Mouse (Mus musculus): Measurements from ENCODE around the gene Drd1.

Gene Drd1

GRCm38 (mm10) chr13:54073066-54073465, 17.6 kb upstream of the Drd1 start:
- DNase-seq (ENCODE audit: low spot score in 2 of 2) = no peak

GRCm38 (mm10) chr13:54072526-54073057, 17.1 kb upstream of the Drd1 start:
- DNase-seq (ENCODE audit: low spot score in 2 of 2) = no peak

- peak; percentile 78 to 80 for DNase-seq (ENCODE audit: low spot score in 2 of 2)
Observed at GRCm38 (mm10) chr13:54071606-54072331, 16.3 kb upstream of the Drd1 start, which contains the start of gene Sfxn1. Sfxn1 (plus strand) TSS chr13:54071869.

DNA sequence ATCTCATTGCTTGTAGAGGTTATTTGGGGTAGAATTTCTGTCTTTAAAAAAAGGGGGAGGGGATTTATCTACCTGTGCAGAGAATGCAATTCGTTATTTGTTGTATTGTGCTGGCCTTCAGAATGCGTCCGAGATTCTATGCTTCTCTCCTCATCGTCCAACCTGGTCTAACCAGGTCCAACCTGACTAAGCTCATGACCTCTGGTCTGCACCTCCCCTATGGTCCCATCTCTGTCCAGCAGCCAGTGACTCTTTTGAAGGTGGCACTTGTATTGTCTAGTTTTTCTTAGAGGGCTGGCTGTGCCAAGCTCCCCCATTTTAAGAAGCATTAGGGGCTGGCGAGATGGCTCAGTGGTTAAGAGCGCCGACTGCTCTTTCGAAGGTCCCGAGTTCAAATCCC, 15.5 kb upstream of the Drd1 start:
- DNase-seq (ENCODE audit: low spot score in 2 of 2) = no peak

DNA sequence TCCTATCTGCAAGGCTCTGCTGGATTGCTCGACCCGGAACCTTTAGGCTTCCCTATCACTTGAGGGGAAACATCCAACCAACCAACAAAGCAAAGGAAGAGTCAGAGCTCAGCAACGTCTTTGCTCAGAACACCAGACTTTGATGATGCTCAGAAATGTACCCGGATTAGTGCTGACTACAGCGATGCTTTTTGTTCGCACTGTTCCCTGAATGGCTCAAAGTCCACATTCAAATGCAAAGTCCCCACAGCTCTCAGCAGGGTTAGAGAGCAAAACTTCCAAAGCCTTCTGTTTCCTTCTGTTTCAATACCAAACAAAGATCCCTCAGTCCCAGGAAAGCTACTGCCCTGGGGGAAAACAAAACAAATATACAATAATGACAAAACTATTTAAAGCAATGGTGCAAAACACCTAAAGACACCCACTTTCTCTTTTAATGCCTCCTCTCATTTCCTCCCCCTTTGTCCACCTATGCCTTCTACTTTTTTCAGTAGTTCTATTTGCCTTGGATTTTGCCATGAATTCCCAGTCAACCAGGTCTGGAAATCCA, 12.2 kb upstream of the Drd1 start:
- no peak for DNase-seq (ENCODE audit: low spot score in 2 of 2)

DNA sequence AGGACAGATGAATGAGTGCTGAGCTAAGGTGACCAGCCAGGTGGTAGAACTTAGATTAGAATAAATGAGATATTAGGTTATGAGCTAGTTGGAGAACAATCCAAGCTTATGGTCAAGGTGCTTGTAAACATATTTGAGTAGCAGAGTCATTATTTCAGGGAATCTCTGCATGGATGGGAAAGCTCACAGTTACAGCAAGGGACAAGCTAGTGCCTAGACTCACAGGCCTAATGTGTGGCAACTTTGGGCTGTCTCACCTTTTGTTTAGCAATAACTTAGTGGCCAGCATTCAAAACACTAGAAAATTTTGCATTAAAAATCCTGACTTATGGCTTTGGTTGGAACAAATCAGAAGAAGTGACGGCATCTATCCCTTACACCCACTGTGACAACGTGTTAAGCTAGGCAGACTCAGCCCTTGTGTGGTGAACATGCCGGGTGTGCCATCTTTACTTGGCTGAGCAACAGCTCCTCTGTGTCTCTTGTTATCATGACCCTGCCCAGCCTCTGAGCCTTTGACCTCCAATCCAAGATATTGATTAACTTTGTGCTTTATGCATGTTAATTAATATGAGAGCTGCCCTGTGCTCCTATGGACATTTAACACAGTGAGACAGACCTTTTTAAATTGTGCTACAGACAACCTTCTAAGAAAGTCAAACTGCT, 10.7 kb upstream of the Drd1 start:
- DNase-seq (ENCODE audit: low spot score in 2 of 2) = no peak

GRCm38 (mm10) chr13:54063292-54063691, 7.8 kb upstream of the Drd1 start:
- no peak for DNase-seq (ENCODE audit: low spot score in 2 of 2)

DNA sequence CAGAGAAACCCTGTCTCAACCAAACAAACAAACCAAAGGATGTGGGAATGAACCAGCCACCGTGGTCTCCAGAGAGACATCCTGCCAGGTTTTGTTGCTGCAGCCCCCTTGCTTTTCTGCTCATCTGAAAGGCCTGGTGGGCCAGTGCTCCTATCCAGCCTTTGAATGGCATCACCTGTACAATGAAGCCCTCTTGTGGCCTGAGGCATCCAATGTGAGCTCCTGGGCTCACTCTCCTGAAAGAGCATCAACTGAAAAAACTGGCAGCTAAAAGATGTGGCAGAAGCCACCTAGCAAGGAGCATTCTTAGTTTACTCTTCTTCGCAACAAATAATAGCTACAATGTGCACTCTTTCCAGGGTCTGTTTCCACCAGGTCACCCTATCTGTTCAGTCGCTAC, 6.6 kb upstream of the Drd1 start:
- no peak for DNase-seq (ENCODE audit: low spot score in 2 of 2)

DNA sequence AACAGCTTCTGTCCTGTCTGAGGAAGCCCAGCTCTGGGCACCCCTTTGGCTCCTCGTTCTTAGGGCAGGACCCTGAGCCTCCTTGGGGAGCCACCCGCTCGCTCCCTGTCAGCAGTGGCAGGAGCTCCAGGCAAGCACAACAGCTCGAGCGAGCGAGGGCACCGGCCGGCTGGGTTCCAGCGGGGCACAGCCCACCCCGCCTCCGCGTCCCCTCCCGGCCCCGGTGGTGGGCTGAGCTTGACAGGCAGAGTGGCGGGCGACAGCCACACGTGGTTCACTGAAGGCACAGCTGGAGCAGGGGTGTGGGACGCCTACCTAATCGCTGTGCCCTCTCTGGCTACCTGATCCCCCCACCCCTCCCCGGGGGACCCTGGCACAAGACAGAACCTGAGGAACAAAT, 543 bp downstream of the Drd1 start:
- DNase-seq (ENCODE audit: low spot score in 2 of 2) = no peak

- DNase-seq (ENCODE audit: low spot score in 2 of 2) = no peak
Observed at GRCm38 (mm10) chr13:54051641-54052040, 3.9 kb downstream of the Drd1 start.

DNA sequence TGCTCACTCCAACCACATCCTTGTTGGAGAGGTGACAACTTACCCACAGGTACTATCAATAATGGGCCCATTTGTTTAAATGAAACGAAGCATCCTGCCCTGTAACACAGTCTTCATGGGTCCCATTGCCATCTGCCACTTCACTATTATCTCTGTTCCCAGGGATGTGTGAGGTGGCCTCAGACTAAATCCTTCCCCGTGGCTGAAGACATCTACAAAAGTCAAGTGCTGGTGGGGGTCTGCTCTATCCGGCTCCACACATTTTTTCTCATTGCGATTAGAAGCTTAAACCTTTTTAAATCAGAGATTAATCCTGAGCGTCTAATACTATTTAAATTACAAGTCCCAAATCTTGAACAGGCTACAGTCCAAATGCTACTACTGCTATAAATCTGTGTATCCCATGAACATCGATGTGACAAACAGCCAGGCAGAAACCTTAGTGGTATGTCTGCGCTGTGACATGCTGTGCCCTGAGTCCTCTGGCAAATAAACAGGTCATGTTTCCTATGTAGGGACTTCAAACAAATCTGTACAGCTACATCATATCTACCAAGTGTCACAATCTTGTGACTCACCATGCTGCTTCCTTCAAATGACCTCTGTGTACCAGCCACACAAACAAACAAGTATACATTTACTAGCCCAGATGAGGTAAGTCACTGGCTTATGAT, 6.7 kb downstream of the Drd1 start:
- no peak for DNase-seq (ENCODE audit: low spot score in 2 of 2)

GRCm38 (mm10) chr13:54040256-54040655, 15.2 kb downstream of the Drd1 start:
- DNase-seq (ENCODE audit: low spot score in 2 of 2) = no peak

- no peak for DNase-seq (ENCODE audit: low spot score in 2 of 2)
Observed at GRCm38 (mm10) chr13:54037936-54038335, 17.6 kb downstream of the Drd1 start.

DNA sequence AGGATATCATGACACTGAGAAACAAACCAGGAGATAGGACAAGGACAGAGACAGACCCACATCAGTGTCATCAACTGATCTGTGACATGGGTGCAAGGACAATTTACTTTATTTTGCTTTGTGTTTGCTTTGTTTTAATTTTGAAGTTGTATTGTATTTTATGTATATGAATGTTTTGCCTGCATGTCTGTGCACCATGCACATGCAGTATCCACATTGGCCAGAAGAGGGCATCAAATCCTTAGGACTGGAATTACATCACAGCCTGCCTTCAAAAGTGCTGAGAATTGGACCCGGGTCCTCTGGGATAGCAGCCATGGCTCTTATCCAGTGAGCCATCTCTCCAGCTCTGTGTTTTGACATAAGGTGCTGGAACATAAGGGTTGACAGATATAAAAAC, 20.0 kb downstream of the Drd1 start:
- DNase-seq (ENCODE audit: low spot score in 2 of 2) = no peak

DNA sequence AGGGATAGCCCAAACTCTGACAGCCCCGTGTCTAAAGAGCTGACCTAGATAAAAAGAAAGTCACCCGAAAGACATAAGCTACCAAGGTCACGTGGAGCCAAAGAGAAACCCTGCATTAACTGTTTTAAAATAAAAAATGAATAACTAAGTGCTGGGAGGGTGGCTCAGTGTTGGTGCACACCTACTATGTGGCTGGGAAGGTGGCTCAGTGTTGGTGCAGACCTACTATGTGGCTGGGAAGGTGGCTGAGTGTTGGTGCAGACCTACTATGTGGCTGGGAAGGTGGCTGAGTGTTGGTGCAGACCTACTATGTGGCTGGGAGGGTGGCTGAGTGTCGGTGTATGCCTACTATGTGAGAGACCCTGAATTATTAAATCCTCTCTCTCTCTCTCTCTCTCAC, 21.9 kb downstream of the Drd1 start:
- DNase-seq (ENCODE audit: low spot score in 2 of 2) = no peak

GRCm38 (mm10) chr13:54027079-54027478, 28.4 kb downstream of the Drd1 start:
- no peak for DNase-seq (ENCODE audit: low spot score in 2 of 2)

DNA sequence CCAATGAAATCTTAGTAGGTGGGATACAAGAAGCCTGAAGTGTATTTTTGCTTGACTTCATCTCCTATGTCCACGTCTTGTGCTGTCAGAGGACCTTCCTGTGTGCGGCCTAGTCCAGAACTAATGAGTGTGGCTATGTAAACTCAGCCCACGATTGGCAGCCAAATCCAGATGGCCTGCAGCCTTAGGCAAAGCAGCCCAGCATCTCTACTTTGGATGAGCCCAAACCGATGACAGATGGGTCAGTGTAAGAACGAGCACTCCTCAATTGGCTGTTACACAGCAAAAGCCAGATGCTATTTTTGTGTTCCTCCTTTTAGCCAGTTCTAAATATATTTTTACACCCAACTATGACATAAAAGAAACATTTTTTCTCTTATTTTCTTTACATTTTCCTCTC, 32.2 kb downstream of the Drd1 start:
- no peak for DNase-seq (ENCODE audit: low spot score in 2 of 2)

GRCm38 (mm10) chr13:54008716-54009115, 46.8 kb downstream of the Drd1 start:
- DNase-seq (ENCODE audit: low spot score in 2 of 2) = no peak

All from spleen, postnatal 36 days (tissue).